Mouse (Mus musculus): Measurements from ENCODE around the gene Alkbh4.
"Not testable (repeated sequence)": the region's sequence is repeated elsewhere in the genome, so short reads cannot be mapped to it uniquely, and the experiment has no call there.

Gene Alkbh4

DNA sequence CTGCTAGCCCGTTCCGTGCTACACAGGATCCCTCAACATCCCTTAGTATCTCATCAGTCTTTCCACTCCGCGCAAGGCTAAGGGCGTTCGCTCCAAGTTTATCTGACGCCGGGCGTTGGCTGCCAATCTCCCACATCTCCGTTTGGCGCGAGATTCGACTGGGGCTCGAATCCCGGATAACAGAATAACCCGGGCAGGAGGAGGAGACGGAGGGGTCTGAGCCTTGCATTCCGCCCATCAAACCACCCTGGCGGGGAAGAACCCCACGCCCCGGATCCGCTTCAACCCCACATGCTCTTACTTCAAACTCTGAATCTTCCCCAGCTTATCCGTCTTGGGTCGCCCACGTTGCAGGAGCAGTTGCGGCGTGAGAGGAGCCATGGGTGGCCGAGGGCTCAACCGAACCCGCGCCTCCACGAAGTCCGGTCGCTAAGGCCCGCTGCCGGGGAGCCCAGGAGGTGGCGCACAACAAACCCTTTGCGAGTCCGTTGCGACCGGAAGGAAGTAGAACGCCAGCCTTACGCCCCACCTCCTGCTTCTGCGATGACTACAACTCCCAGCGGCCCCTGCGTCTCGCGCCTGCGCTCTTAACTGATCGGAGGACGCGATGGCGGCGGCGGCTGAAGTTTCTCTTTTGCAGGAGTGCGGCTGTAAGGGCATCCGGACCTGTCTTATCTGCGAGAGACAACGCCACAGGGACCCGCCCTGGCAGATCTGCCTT, at the start of gene Alkbh4, which contains the start of gene Lrwd1:
TSS of gene Alkbh4 (plus strand) at position 576 of the 721 bp plus-strand sequence.
TSS of gene Lrwd1 (minus strand) at position 504 of the 721 bp plus-strand sequence.
- peak; percentile 96 to 97 for DNase-seq

DNA sequence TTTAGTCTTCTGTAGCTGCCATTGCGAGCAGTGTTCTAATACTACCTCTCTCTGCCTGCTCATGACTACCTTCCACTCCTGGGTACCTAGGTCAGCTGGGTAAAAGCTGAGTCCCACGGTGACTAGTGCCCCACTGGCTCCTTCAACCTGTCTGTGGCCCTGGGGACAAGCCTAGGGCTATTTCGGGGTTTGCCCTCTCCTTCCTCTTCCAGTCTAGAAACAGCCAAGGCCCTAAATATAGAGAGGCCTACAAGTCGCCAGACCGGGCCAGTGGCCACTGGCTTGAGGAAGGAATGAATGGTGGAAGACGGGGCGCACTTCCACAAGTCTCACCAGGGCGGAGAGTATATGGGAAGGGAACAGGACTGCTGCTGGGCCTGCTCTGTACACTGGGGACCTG, 49.7 kb upstream of the Alkbh4 start:
- no peak for DNase-seq

DNA sequence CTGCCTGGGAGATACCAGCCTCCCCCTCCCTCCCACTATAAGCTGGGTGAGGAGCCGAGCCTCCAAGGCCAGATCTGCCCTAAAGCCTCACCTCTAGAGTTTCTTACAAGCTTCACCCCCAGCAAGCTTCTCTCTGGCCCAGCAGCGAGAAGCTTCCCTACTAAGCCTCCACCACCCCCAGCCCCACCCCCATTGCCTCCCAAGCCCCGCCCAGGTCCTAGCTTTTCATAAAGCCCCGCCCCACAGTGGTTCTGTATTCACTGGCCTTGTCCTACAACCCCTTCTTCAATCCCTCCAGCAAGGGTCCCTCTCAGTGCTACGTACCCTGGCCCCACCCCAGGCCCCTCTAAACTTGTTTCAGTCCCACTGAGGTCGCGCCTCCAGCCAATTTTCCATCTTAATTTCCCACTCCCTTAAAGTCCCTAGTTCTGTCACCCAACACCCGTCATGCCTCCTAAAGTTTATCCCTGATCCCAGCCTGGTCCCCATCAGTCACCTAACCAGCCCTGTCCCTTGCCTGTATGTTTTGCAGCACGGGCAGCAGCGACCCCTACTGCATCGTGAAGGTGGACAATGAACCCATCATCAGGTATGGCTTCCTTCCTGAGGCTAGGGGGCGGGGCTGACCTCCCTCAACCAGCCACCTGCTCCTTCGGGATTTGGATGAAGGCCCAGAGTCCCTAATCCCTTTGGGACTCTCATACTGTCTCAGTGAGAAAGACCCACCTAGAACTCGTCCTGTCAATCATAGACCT, 46.9 kb upstream of the Alkbh4 start:
- peak in 1 of 2 experiments; percentile 15 for DNase-seq

DNA sequence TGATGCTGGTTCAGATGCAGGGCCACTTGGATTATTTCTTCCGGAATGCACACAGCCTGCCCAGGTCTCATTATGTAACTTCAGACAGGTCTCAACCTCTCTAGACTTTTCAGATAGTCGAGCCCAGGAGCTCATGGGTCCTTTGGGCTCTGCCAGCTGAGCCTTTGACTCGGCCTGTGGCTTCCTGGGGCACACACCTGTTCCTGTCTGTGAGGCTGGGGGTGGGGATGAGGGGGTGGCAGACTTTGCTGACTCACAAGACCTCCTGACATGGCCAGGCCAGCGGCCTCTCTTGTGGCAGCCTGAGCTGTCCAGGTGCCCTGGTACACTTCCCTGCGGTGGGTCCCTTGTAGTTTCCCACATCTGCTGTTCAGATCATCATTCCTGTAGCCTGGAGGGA, 44.0 kb upstream of the Alkbh4 start:
- DNase-seq = no peak

DNA sequence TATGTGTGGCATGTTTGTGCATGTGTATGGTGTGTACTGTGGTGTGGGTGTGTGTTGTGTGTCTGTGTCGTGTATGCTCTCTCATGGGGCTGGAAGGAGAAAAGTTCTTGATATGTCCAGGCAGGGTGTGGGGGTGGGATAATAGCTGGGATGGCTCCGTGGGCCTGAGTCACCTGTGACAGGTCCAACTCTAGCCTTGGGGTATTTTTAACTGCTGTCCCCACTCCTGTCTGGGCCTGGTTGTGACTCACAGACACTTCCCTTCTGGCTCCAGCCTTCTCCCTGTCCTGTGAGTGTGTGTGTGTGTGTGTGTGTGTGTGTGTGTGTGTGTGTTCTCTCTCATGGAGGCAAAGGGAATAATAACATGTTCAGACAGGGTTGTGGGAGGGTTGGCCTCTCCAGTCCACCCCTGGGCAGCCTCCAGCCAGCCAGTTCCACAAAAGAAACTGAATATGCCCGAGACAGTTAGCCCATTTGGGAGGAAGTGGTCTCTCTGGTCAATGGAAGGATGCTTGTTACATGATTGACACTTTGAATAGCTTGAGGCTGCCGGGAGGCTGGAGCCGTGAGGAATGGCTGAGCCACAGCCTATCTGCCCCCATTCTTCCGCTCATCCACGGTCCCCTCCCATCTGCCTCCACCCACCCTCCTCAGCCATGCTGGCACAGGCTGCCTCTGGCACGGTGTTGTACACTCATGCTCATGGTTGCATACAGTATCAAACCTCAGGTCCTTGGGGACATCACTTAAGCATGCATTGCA, 41.5 kb upstream of the Alkbh4 start:
- no peak for DNase-seq

DNA sequence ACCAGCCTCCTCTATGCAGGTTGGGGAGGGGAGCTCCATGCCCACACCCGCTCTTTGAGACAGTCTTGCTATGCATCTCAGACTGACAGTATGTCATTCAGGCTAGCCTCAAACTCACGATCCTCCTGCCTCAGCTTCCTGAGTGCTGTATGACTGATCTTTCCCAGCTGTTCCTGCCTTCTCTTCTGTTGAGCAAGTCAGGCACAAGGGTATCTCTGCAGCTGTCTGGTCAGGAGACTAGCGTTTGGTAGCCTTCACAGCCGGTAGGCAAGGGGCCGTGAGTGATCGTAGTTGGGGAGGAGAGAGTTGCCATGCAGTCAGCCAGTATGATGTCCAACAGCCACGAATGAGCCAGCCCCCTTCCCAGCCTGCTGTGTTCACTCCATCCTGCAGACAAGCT, 40.9 kb upstream of the Alkbh4 start:
- DNase-seq = no peak

DNA sequence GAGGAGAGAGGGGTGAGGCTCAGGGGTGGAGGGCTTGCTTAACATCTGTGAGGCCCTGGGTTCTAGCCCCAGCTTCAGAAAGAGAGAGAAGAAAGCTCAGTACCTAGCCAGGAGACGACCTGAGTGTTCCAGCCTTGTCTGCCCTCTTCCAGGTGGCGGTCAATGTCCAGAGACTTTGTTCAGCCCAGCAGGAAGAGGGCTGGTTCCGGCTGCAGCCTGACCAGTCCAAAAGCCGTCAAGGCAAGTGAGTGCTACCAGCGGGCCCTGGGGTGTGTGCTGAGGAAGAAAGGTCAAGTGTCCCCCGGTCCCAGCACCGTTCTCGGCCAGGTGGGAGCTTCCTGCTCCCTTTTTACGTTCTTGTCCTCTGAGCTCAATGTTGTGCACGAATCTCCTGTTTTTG, 37.4 kb upstream of the Alkbh4 start:
- peak; percentile 69 to 73 for DNase-seq

DNA sequence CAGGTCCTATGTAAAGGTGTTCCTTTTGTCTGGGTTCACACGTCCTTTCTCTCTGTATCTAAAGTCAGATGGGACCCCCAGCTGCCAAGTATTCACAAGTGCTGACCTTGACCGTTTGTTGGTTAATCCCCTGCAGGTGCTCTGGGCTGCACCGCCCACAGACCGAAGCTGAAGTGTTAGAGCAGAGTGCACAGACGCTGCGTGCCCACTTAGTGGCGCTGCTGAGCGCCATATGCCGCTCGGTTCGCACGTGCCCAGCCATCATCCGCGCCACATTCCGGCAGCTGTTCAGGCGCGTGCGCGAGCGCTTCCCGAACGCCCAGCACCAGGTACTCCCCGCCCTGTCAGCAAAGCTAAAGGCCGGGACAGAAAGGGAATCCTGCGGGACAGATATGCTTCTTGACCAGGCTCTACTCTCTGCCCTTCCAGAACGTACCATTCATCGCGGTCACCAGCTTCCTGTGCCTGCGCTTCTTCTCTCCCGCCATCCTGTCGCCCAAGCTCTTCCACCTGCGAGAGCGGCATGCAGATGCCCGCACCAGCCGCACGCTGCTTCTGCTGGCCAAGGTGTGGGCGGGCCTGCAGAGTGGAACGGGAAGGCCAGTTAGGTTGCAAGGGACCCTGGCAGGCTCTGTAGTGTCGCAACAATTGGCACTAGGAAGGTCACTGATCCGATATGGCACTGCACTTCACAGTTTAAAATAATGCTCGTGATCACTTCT, 33.7 kb upstream of the Alkbh4 start:
- peak; percentile 54 to 66 for DNase-seq

DNA sequence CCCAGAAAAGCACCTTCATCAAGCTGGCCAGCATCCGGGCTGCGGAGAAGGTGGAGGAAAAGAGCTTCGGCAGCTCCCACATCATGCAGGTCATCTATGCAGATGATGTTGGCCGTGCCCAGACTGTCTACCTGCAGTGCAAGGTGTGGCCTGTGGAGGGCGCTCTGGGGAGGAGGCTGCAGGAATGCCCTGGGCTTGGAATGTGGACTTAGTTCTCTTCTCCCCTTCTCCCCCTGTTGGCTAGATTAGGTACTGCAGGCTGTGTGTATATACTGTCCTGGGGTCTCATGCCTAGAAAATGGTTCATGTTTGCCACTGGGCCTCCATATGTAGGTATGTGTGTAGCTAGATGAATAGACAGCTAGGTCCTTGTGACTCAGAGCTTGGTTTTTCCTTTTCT, 31.4 kb upstream of the Alkbh4 start:
- no peak for DNase-seq

DNA sequence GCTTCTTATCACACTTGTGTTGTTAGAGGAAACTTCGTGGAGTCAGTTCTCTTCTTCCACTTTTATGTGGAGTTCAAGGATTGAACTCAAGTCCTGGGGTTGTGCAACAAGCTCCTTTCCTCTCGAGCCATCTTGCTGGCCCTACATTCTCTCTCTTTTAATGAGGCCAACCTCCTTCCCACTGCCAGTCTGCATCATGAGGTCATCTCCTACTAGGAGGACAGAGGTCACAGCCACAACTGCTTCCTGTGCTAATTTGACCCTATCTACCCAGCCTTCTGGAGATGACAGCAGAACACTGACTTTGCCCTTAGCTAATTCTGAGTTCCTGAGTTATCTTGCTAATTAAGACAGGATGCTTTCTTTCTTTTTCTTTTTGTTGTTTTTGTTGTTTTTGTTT, 27.5 kb upstream of the Alkbh4 start:
- no peak for DNase-seq

DNA sequence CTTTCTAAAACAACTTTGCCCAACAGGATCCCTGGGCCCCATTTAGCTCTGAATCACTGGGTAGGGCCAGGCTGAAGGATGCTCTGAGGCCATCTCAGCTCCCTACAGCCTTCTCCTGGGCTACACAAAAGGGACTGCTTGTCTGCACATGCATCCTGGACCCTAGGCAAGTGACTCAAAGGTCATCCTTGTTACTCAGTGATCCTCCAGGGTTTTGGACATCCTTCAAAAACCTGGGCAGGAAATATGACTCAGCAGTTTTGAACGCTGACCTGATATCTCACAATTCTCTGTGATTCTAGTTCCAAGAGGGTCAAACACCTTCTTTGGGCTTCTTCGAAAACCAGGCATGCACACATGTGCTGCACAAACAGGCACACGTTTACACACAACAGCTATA, 26.9 kb upstream of the Alkbh4 start:
- peak in 1 of 2 experiments; percentile 15 for DNase-seq

DNA sequence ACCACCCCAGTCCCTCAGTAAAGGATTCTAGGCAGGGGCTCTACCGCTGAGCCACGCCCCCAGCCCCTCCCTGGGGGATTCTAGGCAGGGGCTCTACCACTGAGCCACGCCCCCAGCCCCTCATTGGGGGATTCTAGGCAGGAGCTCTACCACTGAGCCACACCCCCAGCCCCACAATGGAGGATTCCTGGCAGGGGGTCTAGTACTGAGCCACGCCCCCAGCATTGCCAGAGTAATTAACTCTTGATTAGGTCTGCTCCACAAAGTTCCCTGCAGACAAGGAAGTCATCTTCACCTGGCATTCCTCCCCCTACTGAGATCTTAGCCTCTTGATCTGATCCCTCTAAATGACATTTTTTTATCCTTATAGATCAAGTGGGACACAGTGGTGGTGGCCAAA, 22.4 kb upstream of the Alkbh4 start:
- not testable (repeated sequence) for DNase-seq

DNA sequence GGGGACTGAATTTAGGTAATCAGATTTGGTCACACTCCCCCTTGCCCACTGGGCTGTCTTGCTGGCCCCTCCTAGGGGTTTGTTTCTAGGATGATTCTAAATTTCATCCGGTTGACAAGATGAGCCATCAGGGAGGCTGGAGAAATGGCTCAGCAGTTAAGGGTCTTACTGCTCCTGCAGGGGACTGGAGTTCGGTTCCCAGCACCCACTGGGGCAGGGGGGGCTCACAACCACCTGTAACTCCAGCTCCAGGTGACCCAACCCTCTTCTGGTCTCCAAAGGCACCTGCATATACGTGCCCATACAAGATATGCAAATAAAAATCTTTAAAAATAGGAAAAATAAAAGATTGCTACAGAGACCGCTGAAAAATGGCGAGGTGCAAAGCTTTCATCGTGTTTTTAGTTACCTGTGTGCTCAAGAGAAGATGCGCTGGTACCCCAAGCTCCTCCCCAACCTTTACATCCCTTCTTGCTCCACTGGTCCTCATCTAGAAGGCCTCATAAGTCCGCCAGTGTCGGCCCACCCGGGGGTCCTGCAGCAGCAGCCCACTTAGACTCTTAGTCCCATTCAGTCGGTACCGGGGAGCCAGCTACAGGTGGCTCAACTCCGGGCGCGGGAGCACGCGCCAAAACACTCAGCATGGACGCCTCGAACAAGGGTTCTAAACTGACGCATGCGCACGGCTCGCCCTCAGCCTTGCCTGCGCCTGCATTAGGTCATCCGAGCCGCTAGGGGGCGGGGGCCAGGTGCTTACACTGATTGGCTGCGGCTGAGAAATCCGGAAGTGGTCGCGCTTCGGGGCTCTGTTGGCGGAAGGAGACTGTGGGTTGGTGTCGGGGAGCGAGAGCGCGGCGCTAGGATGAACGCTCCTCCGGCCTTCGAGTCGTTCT, 19.8 kb upstream of the Alkbh4 start, which contains the start of gene Polr2j:
TSS of gene Polr2j (plus strand) at position 741 of the 893 bp plus-strand sequence.
- DNase-seq = peak; percentile 94 to 96

DNA sequence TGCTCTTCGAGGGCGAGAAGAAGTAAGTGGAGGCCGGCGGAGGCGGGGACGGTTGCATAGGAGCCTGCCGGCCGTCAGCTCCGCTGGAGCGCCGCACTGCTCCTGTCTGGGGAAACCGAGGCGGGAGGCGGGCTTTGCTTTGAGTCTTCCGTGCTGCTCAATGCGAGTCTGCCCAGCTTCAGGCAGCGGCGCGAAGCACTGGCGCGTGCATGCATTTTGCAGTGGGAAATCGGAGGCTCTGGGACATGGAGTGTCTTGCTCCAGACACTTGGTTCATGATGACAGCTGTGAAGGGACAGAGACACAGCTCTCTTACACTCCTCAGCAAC, 19.2 kb upstream of the Alkbh4 start:
- no peak for DNase-seq

DNA sequence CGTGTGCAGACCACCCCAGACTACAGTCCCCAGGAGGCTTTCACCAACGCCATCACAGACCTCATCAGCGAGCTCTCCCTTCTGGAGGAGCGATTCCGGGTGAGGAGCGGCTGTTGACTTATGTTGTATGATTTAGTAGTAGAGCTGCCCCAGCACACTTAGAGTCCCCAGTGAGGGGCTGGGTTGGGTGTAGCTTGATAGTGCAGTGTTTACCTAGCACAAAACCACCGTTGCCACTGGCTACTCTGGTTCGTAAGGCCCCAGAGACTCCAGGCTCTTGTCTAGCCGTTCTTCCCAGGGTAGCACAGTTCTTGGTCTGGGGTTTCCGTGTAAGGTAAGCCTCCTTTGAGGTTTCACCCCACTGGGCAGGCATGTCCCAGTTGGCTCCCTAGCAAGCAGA, 13.8 kb upstream of the Alkbh4 start:
- DNase-seq = no peak

DNA sequence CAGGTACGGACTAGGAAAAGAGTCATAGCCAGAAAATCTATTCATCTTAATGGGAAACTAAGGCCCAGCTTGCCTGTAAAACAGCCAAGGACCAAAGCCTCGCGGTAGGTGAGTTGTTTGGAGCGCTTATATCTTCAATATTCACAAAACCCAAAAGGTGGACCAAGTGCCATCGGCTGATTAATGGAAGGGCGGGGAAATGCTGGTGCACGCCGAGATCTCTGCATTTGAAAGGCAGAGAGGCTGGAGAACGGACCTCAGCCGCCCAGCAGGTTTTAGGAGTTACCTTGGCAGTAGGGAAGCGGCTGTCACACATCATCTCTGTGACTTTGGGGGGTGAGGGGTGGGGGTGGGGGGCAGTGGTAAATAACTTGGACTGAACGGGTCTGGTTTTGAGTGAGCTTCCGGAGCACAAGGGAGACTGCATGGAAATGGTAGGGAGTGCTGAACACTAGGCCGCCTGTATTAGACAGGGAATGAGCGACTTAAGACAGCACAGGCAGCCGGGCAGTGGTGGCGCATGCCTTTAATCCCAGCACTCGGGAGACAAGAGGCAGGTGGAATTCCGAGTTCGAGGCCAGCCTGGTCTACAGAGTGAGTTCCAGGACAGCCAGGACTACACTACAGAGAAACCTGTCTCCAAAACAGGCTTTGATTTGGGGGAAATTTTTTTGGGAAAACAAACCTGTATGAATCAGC, 495 bp downstream of the Alkbh4 start:
- DNase-seq = no peak

DNA sequence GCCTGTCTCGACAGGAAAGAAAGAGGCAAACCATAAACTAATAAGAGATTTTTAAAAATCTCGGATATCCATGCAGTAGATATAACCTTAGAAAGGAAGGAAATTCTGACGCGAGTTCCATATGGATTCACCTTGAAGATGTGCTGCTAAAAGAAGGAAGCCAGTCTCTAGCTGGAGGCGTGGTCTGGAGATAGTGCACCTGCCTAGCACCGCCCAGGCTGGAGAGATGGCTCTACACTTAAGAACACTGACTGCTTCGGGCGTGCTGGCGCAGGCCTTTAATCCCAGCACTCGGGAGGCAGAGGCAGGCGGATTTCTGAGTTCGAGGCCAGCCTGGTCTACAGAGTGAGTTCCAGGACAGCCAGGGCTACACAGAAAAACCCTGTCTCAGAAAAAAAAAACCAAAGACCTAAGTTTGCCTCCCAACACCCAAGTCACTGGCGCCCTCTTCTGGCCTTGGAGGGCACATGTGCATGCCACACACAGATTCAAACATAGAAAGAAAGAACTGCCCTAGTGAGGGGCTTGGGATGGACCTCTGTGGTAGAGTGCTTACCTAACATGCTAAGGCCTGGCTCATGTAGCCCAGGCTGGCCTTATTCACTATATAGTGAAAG, 1.8 kb downstream of the Alkbh4 start:
- DNase-seq = peak in 1 of 2 experiments; percentile 51

DNA sequence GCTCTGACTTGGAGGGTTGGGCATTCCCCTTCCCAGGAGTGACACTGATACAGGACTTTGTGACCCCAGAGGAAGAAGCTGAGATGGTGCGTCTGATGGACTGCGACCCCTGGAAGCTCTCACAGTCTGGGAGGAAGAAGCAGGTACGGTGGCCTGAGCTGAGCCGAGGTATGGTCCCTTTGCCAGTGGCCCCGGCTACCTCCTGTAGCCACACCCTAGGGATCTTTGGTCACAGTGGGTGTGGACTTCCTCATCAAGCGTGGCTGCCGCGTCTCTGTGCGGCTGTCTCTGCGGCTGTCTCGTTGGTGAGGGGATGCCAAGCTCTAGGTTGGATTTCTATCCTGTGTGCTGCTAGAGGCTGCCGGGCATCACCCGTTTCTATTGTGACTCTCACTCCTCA, 3.4 kb downstream of the Alkbh4 start:
- no peak for DNase-seq

DNA sequence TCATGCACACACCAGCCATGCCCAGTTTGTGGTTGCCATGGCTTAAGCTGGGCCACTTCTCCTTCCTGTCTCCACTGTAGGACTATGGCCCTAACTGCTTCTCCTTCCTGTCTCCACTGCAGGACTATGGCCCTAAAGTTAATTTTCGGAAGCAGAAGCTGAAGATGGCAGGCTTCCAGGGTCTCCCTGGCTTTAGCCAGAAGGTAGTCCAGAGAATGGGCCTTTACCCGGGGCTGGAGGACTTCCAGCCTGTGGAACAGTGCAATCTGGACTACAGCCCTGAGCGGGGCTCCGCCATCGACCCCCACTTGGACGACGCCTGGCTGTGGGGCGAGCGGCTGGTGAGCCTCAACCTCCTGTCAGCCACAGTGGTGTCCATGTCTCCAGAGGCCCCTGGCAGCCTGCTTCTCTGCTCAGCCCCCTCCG, 4.1 kb downstream of the Alkbh4 start:
- DNase-seq = no peak

DNA sequence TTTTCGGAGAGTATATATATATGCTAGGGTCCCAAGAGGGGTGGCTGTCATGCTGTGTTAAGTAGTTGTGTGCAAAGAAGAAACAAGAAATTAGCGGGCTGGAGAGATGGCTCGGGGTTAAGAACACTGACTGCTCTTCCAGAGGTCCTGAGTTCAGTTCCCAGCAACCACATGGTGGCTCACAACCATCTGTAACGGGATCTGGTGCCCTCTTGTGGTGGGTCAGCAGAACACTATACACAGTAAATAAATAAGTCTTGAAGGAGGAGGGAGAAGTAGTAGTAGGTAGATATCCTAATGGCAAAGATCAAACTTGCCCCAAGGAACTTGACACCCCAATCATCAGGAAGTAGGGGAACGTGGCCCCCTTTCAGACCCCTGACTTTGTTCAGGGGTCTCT, 6.8 kb downstream of the Alkbh4 start:
- no peak for DNase-seq
